Mouse (Mus musculus): Measurements from ENCODE around the gene Chrd.

The Chrd gene

GRCm38 (mm10) chr16:20732925-20733730 lies at the start of gene Chrd:
Gene Chrd, plus strand, starts transcription at chr16:20733127.
- DNase-seq: peak; percentile 67

GRCm38 (mm10) chr16:20690774-20691173 lies 42.2 kb upstream of the Chrd start:
- DNase-seq: no peak

- DNase-seq: no peak
Measured at GRCm38 (mm10) chr16:20691617-20692016, 41.3 kb upstream of the Chrd start.

- no peak for DNase-seq
Measured at GRCm38 (mm10) chr16:20692241-20692965, 40.5 kb upstream of the Chrd start.

GRCm38 (mm10) chr16:20693111-20693701 lies 39.7 kb upstream of the Chrd start, which contains the start of gene Fam131a:
Gene Fam131a, plus strand, starts transcription at chr16:20693241.
- peak; percentile 88 for DNase-seq

- DNase-seq: no peak
Measured at GRCm38 (mm10) chr16:20694781-20695180, 38.1 kb upstream of the Chrd start.

GRCm38 (mm10) chr16:20695622-20696323 lies 37.2 kb upstream of the Chrd start:
- peak; percentile 78 for DNase-seq

GRCm38 (mm10) chr16:20699266-20699665 lies 33.7 kb upstream of the Chrd start:
- DNase-seq: no peak

- no peak for DNase-seq
Measured at GRCm38 (mm10) chr16:20700036-20700435, 32.9 kb upstream of the Chrd start.

GRCm38 (mm10) chr16:20701316-20701715 lies 31.6 kb upstream of the Chrd start:
- no peak for DNase-seq

- no peak for DNase-seq
Measured at GRCm38 (mm10) chr16:20701729-20702521, 31.0 kb upstream of the Chrd start.

GRCm38 (mm10) chr16:20702522-20702893 lies 30.4 kb upstream of the Chrd start:
- DNase-seq: peak; percentile 70

GRCm38 (mm10) chr16:20703071-20703470 lies 29.9 kb upstream of the Chrd start:
- no peak for DNase-seq

GRCm38 (mm10) chr16:20703699-20704400 lies 29.1 kb upstream of the Chrd start:
- DNase-seq: no peak

GRCm38 (mm10) chr16:20705786-20706185 lies 27.1 kb upstream of the Chrd start:
- DNase-seq: no peak

GRCm38 (mm10) chr16:20706407-20707055 lies 26.4 kb upstream of the Chrd start:
- no peak for DNase-seq

- DNase-seq: no peak
Measured at GRCm38 (mm10) chr16:20708220-20708938, 24.5 kb upstream of the Chrd start.

GRCm38 (mm10) chr16:20708939-20709734 lies 23.8 kb upstream of the Chrd start:
- peak; percentile 25 for DNase-seq

- no peak for DNase-seq
Measured at GRCm38 (mm10) chr16:20710370-20710769, 22.6 kb upstream of the Chrd start.

All from kidney, adult 18-20 months (tissue).